Mouse (Mus musculus): ENCODE measurements around the gene Abcd3.
"Not testable (repeated sequence)": the region's sequence is repeated elsewhere in the genome, so short reads cannot be mapped to it uniquely, and the experiment has no call there.

DNA sequence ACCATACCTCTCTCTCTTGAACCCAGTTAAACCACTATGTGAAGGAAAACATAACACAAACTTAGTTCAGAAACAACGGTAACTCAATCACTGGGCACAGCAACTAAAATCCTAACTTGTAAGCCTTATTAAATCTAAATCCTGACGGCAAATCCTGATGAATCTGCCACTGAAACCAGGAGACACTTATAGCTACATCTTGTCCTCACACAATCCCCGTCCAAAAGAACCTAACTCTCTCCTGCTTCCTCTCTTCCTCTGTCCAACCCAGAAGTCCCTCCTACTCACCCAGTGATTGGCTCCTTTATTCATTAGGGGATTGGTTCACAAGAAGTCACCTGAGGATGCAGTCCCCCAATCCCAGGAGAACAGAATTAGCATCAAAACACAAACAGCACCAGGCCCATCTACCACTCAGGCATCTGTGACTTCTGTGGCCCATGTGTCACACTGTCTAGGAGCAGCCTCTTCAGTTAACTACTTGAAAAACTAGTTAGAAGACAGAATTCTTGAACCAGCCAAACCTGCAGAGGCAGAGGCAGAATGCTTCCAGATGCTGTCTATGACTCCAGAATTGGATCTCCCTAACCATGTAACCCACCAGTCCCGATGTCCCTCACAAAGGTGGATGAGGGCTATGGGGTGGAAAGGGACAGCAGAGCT, 73.8 kb downstream of the Abcd3 start:
- not testable (repeated sequence) for TF ChIP-seq POLR2A (IDR thresholded peaks at IDR 0.05; ENCODE audit: control insufficient read depth, low read depth, low read length); CTCF (IDR thresholded peaks at IDR 0.05; ENCODE audit: control insufficient read depth, insufficient read depth, insufficient replicate concordance, low read depth, low read length)
